Mouse (Mus musculus): ENCODE measurements around the gene Jak1. TPM values are rescaled to one million over a fixed set of nuclear protein-coding genes. Genes with fewer than 3 reads are reported as not detected.

Jak1 gene
- polyA plus RNA-seq, 1 experiment from 2014 or later, result 61.8 TPM

DNA sequence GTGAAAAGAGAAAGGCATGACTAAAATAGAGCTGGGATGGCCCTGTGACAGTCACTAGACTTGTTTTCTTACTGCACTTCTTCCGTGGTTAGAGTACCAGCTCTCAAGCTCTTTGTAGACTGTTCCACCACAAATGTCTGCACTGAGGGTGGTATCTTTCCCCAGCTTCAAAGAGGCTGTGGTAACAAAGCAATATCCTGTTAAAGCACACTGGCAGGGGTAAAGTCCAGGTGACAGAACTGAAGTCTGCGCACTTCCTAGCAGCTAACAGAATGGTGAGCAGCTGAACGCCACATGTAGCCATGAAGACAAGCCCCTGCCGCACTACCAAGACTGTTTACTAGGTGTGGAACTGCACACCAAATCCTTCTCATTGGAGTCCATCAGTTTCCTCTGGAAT, 77.7 kb downstream of the Jak1 start:
- Histone ChIP-seq H3K4me3 (ENCODE audit: low read depth, low read length) (no peak overlapping the region), H3K27ac (replicated peaks; ENCODE audit: low read depth, low read length) (no peak overlapping the region), H3K4me1 (ENCODE audit: control insufficient read depth, insufficient read depth, low read length) (no peaks in the 10 kb centered on the region), H3K27me3 (ENCODE audit: control insufficient read depth, insufficient read depth, low read length) (no peaks in the 10 kb centered on the region), H3K4me2 (ENCODE audit: low read depth, low read length) (no peak overlapping the region), H3K9me3 (replicated peaks; ENCODE audit: control insufficient read depth, low read length) (no peaks in the 10 kb centered on the region), H3K36me3 (replicated peaks; ENCODE audit: control insufficient read depth, insufficient read depth, low read depth, low read length) (no peaks in the 10 kb centered on the region), H3K9ac (replicated peaks; ENCODE audit: low read length) (no peak overlapping the region)
- no peak for ATAC-seq (replicated peaks; ENCODE audit: insufficient number of reproducible peaks, low FRiP score, low TSS enrichment, low read depth)
- WGBS, result 89% methylated on average over 4 of the region's 4 CpGs
- DNase-seq (ENCODE audit: low spot score), result no peak

DNA sequence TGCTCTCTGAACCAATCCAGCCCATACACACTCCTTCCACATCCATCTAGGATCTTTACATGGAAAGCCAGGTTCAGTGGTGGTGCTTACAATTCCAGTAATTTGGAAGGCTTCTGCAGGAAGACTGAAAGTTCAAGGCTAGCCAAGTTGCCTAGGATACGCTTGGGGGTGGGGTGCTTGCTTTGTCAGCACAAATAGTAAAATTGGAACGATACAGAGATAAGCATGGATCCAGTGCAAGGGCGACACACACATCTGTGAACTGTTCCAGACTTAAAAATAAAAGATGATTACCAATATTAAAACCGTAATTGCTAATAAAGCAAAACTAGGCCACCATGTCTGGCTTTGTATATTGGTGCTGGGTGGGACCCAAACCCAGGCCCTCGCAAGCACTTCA, 78.5 kb downstream of the Jak1 start:
- WGBS, result 95% methylated on average over 5 of the region's 5 CpGs
- Histone ChIP-seq H3K27me3 (ENCODE audit: control insufficient read depth, insufficient read depth, low read length) (no peaks in the 10 kb centered on the region), H3K9ac (replicated peaks; ENCODE audit: low read length) (no peak overlapping the region), H3K9me3 (replicated peaks; ENCODE audit: control insufficient read depth, low read length) (no peaks in the 10 kb centered on the region), H3K36me3 (replicated peaks; ENCODE audit: control insufficient read depth, insufficient read depth, low read depth, low read length) (no peaks in the 10 kb centered on the region), H3K4me1 (ENCODE audit: control insufficient read depth, insufficient read depth, low read length) (no peaks in the 10 kb centered on the region), H3K4me2 (ENCODE audit: low read depth, low read length) (no peak overlapping the region), H3K27ac (replicated peaks; ENCODE audit: low read depth, low read length) (no peak overlapping the region), H3K4me3 (ENCODE audit: low read depth, low read length) (no peak overlapping the region)
- DNase-seq (ENCODE audit: low spot score), result no peak
- no peak for ATAC-seq (replicated peaks; ENCODE audit: insufficient number of reproducible peaks, low FRiP score, low TSS enrichment, low read depth)

DNA sequence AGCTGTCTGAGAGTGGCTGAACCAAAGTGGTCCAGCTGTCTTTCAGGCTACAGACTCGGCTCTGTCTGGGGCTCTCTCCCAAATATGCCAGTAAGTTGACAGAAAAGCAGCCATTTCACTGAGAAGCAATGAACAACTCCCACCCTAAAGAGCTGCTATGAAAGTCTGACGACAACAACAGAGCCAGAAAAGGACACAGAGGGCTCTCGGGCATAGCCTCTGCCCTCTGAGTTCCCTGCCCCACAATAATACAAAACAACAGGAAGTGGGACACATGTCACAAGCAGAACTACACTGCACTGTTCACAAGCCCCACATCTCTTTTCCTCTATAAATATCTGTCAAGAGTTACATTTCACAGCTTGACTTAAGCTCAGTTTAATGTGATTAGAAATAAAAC, 79.9 kb downstream of the Jak1 start:
- ATAC-seq (replicated peaks; ENCODE audit: insufficient number of reproducible peaks, low FRiP score, low TSS enrichment, low read depth), result no peak
- WGBS, result 53% methylated on average over 3 of the region's 3 CpGs

DNA sequence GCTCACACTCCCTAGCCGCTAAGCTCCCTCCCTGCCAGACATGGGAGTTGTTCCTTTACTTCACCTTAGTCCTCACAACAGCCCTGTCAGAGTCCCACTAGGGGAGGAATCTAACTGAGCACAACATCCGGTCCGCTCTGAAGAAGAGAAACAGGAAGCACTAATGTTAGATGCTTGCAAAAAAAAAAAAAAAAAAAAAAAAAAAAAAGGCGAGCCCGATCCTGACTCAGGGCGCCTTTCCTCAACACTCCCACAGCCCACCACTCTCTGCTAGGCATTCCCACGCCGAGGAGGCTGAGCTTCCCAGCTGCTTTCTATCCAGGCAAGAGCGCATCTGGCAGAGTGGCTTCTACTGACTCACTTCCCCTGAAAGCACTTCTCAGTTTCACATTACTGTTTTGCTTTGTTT, 82.5 kb downstream of the Jak1 start:
- whole genome bisulfite sequencing, result 59% methylated on average over 8 of the region's 9 CpGs

More for the DNA sequence above, 79.9 kb downstream of the Jak1 start:
- Histone ChIP-seq H3K9me3 (replicated peaks; ENCODE audit: control insufficient read depth, low read length) (no peaks in the 10 kb centered on the region), H3K9ac (replicated peaks; ENCODE audit: low read length) (no peak overlapping the region), H3K36me3 (replicated peaks; ENCODE audit: control insufficient read depth, insufficient read depth, low read depth, low read length) (no peaks in the 10 kb centered on the region), H3K27me3 (ENCODE audit: control insufficient read depth, insufficient read depth, low read length) (no peaks in the 10 kb centered on the region), H3K4me2 (ENCODE audit: low read depth, low read length) (no peak overlapping the region), H3K4me3 (ENCODE audit: low read depth, low read length) (no peak overlapping the region), H3K27ac (replicated peaks; ENCODE audit: low read depth, low read length) (no peak overlapping the region), H3K4me1 (ENCODE audit: control insufficient read depth, insufficient read depth, low read length) (no peaks in the 10 kb centered on the region)
- DNase-seq (ENCODE audit: low spot score), result no peak

DNA sequence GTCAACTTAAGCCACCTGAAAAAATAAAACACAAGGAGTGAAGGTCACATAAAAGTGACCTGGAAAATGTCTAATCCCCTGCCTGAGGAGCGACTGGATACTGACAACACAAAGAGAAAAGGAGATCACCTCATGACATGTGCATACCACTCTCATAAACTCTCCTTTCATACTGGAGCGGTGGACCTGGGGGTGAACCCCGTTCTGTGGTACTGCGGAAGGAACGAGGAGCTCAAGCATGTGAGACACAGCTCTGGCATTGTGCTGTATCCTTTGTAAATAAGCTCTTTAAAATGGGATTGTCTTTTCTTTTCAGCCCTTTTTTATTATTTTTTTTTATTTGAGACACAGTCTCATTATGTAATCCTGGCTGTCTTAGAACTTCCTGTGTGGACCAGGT, 84.4 kb downstream of the Jak1 start:
- no peak overlapping the region for H3K4me3 ChIP-seq (ENCODE audit: low read depth, low read length)

More for the DNA sequence above, 82.5 kb downstream of the Jak1 start:
- Histone ChIP-seq H3K9me3 (replicated peaks; ENCODE audit: control insufficient read depth, low read length) (no peaks in the 10 kb centered on the region), H3K27ac (replicated peaks; ENCODE audit: low read depth, low read length) (no peak overlapping the region), H3K27me3 (ENCODE audit: control insufficient read depth, insufficient read depth, low read length) (no peaks in the 10 kb centered on the region), H3K4me3 (ENCODE audit: low read depth, low read length) (no peak overlapping the region), H3K9ac (replicated peaks; ENCODE audit: low read length) (no peak overlapping the region), H3K4me2 (ENCODE audit: low read depth, low read length) (no peak overlapping the region), H3K4me1 (ENCODE audit: control insufficient read depth, insufficient read depth, low read length) (no peaks in the 10 kb centered on the region), H3K36me3 (replicated peaks; ENCODE audit: control insufficient read depth, insufficient read depth, low read depth, low read length) (no peaks in the 10 kb centered on the region)
- ATAC-seq (replicated peaks; ENCODE audit: insufficient number of reproducible peaks, low FRiP score, low TSS enrichment, low read depth) (no peak), DNase-seq (ENCODE audit: low spot score) (peak; percentile 22)

DNA sequence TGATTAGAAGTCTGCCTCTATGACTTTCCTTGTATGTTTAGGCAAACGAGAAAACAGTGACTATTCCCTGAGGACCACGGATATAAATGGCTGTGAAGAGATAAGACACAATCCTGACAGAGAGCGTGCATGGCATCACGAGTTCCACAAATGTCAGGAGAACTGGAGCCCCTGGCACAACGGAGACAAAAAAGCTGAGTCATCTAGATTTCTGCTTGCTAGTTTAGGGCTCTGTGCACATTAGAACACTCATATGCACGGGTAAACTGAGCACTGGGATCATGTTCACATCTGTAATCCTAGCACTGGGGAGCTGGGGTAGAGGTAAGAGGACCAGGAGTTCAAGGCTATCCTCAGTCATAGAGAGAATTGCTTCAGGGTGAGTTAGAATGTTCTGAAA, 85.2 kb downstream of the Jak1 start:
- DNase-seq (ENCODE audit: low spot score), result no peak
- H3K4me1 ChIP-seq (ENCODE audit: control insufficient read depth, insufficient read depth, low read length), result no peaks in the 10 kb centered on the region
- H3K27ac ChIP-seq (replicated peaks; ENCODE audit: low read depth, low read length), result no peak overlapping the region
- H3K9me3 ChIP-seq (replicated peaks; ENCODE audit: control insufficient read depth, low read length), result no peaks in the 10 kb centered on the region
- no peak overlapping the region for H3K4me3 ChIP-seq (ENCODE audit: low read depth, low read length)
- no peaks in the 10 kb centered on the region for H3K27me3 ChIP-seq (ENCODE audit: control insufficient read depth, insufficient read depth, low read length)
- H3K9ac ChIP-seq (replicated peaks; ENCODE audit: low read length), result no peak overlapping the region
- no peak overlapping the region for H3K4me2 ChIP-seq (ENCODE audit: low read depth, low read length)
- no peak for ATAC-seq (replicated peaks; ENCODE audit: insufficient number of reproducible peaks, low FRiP score, low TSS enrichment, low read depth)
- WGBS, result 75% methylated on average over 6 of the region's 6 CpGs
- H3K36me3 ChIP-seq (replicated peaks; ENCODE audit: control insufficient read depth, insufficient read depth, low read depth, low read length), result no peaks in the 10 kb centered on the region

More for the DNA sequence above, 84.4 kb downstream of the Jak1 start:
- Histone ChIP-seq H3K27me3 (ENCODE audit: control insufficient read depth, insufficient read depth, low read length) (no peaks in the 10 kb centered on the region), H3K4me2 (ENCODE audit: low read depth, low read length) (no peak overlapping the region), H3K4me1 (ENCODE audit: control insufficient read depth, insufficient read depth, low read length) (no peaks in the 10 kb centered on the region), H3K27ac (replicated peaks; ENCODE audit: low read depth, low read length) (no peak overlapping the region), H3K9me3 (replicated peaks; ENCODE audit: control insufficient read depth, low read length) (no peaks in the 10 kb centered on the region), H3K9ac (replicated peaks; ENCODE audit: low read length) (no peak overlapping the region), H3K36me3 (replicated peaks; ENCODE audit: control insufficient read depth, insufficient read depth, low read depth, low read length) (no peaks in the 10 kb centered on the region)
- WGBS, result 48% methylated on average over 5 of the region's 5 CpGs
- no peak for ATAC-seq (replicated peaks; ENCODE audit: insufficient number of reproducible peaks, low FRiP score, low TSS enrichment, low read depth)
- DNase-seq (ENCODE audit: low spot score), result no peak

DNA sequence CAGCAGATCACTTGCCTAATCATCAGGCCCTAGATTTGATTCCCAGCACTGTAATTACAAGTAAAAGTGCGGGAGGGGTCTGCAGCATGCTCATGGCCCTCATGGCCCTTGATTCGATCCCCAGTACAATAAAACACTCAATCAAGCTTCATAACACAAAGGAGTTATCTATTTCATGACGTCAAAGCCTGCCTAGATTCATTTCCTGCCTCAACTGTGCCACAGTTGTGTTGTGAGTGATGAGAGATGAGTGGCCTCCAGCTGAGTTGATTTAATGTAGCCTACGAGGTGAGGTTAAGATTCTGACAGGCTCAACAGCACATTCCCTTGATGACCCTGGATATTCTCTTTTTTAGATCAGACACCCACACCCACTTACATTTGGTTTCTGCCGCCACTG, 86.0 kb downstream of the Jak1 start:
- DNase-seq (ENCODE audit: low spot score) (no peak), ATAC-seq (replicated peaks; ENCODE audit: insufficient number of reproducible peaks, low FRiP score, low TSS enrichment, low read depth) (no peak)
- Histone ChIP-seq H3K4me1 (ENCODE audit: control insufficient read depth, insufficient read depth, low read length) (no peaks in the 10 kb centered on the region), H3K27me3 (ENCODE audit: control insufficient read depth, insufficient read depth, low read length) (no peaks in the 10 kb centered on the region), H3K9ac (replicated peaks; ENCODE audit: low read length) (no peak overlapping the region), H3K36me3 (replicated peaks; ENCODE audit: control insufficient read depth, insufficient read depth, low read depth, low read length) (no peaks in the 10 kb centered on the region), H3K4me3 (ENCODE audit: low read depth, low read length) (no peak overlapping the region), H3K27ac (replicated peaks; ENCODE audit: low read depth, low read length) (no peak overlapping the region), H3K4me2 (ENCODE audit: low read depth, low read length) (no peak overlapping the region), H3K9me3 (replicated peaks; ENCODE audit: control insufficient read depth, low read length) (no peaks in the 10 kb centered on the region)
- WGBS, result 78% methylated on average over 5 of the region's 5 CpGs

DNA sequence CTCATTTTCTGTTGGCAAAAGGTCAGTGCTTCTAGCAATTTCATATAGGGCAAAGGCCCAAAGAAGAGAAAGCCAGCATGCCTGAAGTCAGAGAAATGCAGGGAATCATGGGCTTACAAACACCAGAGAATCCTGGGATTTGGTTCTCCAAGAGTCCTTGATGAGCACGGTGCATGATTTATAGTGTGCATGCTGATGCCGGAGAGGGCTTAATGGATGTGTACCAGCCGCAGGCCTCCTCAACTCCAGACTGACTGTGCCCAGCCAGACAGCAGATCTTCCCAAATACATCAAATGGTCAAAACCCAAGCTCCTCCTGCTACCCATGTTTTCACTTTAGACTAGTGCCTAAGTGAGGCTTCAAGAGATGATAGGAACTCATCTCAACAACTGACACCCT, 87.3 kb downstream of the Jak1 start:
- ATAC-seq (replicated peaks; ENCODE audit: insufficient number of reproducible peaks, low FRiP score, low TSS enrichment, low read depth) (no peak), DNase-seq (ENCODE audit: low spot score) (no peak)
- Histone ChIP-seq H3K4me1 (ENCODE audit: control insufficient read depth, insufficient read depth, low read length) (no peaks in the 10 kb centered on the region), H3K4me2 (ENCODE audit: low read depth, low read length) (no peak overlapping the region), H3K27ac (replicated peaks; ENCODE audit: low read depth, low read length) (no peak overlapping the region), H3K4me3 (ENCODE audit: low read depth, low read length) (no peak overlapping the region), H3K36me3 (replicated peaks; ENCODE audit: control insufficient read depth, insufficient read depth, low read depth, low read length) (no peaks in the 10 kb centered on the region), H3K27me3 (ENCODE audit: control insufficient read depth, insufficient read depth, low read length) (no peaks in the 10 kb centered on the region), H3K9me3 (replicated peaks; ENCODE audit: control insufficient read depth, low read length) (no peaks in the 10 kb centered on the region), H3K9ac (replicated peaks; ENCODE audit: low read length) (no peak overlapping the region)
- WGBS, result 99% methylated on average over 3 of the region's 3 CpGs

Measured in embryonic facial prominence, embryonic 11.5 days (tissue).